Mouse (Mus musculus): ENCODE results near the gene Padi6.

Gene Padi6

DNA sequence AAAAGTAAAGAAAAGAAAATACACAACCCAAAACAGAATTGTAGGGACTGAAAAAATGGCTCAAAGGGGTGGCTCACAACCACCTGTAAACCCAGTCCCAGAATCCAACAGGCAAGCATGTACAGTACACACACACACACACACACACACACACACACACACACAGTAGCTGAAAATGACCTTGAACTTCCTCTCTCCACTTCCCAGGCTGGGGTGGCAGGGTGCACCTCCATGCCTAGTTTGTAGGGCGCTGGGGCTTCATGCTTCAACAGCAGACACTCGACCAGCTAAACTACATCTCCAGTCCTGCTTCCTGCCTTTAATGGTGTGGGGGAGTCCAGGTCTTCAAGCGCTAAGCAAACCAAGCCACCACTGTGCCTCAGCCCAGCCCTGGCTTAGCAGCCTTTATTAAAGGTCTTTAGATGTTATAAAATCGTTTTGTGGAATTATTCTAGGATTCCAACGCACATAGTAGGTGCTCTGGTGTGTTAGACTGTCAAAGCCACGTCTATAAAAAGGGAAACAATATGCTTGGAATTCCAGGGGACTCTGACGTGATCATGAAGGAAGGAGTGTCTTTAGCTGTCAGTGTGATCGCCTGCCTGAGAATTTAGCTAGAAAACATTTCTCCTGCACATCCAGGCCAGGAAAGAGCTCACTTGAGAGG lies 61.6 kb downstream of the Padi6 start:
- DNase-seq = no peak

DNA sequence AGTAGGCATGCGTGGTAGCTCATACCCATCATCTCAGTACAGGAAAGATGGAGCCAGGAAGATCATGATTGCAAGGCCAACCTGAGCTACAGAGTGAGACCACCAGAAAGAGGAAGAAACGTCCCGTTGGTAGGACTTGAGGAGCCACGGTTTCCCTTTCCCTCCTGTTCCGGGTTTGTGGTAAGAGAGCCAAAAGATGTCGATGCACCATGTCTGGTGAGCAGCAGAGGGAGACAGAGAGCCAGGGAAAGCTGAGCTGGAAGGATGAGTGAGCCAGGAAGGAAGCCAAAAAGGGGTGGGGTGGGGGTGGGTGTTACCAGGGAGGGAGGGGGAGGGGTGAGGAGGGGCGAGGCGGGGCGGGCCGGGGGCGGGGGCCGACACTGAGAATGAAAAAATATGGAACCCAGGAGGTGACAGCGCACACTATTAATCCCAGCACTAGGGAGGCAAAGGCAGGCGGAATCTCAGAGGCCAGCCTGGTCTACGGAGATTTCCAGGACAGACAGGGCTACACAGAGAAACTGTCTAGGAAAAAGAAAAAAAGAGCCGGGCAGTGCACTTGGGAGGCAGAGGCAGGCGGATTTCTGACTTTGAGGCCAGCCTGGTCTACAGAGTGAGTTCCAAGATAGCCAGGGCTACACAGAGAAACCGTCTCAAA lies 62.6 kb downstream of the Padi6 start:
- peak; percentile 81 to 89 for DNase-seq

DNA sequence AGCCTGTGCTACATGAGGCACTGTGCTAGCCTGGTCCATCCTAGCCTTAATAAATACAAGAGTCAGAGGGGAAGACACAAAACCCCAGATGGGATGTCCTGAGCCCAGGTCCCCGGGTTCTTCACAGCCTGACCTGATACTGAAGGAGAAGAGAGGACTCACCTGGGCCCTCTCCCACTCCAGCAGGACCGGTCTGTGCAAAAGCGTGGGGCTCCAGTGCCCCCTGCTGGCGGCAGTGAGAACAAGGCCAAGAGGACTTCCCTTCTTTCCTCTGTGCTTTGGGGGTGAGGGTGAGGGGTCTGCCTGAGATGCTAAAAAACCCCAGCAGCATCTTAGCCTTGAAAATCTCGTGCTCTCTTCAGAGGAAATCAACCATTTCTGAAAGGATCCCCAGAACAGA lies 63.4 kb downstream of the Padi6 start:
- no peak for DNase-seq

All from lung, postnatal 4 days (tissue).